Mouse (Mus musculus) layer of hippocampus, adult 8-10 months (tissue): ENCODE measurements around the gene Rpl10a. TPM values are rescaled to one million over a fixed set of nuclear protein-coding genes. Genes with fewer than 3 reads are reported as not detected.
A peak's percentile ranks its signal among the peaks of the same experiment; 100 is the strongest.
"Not testable (repeated sequence)": the region's sequence is repeated elsewhere in the genome, so short reads cannot be mapped to it uniquely, and the experiment has no call there.

Experiments
- DNase-seq, 2 experiments: peaks; one replicate each; pipeline ENCODE4 v3.0.0; 2022; ENCODE audit warnings: low spot score in 2 of 2
- total RNA-seq, 4 experiments: library from RNA; stranded (reverse); gene quantifications; 2 replicates each; pipeline ENCODE4 v1.2.4; 2022

The Rpl10a gene
- total RNA-seq, 4 experiments from 2014 or later, result 309 to 406 (median 361) TPM

DNA sequence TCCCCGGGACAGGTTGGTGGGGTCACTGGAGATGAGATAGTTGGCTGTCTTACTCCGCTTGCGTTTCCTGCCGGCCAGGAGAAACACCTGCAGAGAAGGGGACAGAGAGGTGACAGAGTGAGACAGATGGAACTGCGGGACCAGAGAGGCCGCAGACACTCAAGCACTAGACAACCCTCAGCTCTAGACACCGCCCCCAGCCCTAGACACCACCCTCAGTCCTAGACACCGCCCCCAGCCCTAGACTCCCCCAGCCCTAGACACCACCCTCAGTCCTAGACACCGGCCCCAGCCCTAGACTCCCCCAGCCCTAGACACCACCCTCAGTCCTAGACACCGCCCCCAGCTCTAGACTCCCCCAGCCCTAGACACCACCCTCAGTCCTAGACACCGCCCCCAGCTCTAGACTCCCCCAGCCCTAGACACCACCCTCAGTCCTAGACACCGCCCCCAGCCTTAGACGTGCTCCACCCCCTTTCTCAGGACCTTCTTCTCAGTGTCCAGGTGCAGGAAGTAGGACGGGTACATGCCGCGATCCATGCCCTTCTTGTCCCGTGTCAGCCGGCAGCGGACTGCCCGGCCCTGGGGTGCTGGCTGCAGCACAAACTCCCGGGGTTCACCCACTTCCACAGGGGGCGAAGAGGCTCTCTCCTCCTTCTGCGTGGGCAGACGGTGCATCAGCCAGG, 30.4 kb downstream of the Rpl10a start:
- not testable (repeated sequence) for DNase-seq

DNA sequence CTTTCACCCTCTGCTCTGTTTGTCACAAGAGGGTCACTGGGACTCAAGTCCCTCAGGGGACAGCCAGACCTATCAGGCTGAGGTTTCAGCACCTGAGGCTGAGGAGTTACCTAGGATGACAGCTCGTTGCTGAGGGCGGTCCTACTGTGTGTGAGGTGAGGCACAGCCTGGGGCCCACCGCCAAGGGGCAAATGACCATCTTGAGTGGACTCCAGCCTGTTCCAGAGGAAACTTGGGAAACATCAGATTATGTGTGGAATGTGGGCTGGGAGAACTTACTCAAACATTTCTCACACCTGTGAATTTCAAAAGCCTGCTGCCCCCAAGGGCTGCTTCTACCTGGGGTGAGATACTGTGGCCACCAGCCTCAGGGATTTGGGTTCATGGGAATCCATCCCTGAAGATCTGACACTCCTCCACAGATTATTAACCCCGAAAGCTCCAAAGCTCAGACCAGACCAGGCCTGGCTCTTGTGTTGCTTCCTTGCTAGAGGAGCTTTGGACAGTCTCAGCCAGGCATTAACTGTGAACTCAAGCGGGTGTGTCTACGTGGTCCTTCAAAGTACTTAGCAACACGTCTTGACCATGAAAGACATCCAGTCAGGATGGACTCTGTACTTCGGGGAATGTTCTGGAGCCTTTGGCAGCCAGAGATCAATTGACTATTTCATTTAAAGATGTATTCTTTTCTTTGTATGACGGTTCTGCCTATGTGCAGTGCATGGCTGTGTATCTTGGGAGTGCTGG, 32.4 kb downstream of the Rpl10a start:
- no peak for DNase-seq

DNA sequence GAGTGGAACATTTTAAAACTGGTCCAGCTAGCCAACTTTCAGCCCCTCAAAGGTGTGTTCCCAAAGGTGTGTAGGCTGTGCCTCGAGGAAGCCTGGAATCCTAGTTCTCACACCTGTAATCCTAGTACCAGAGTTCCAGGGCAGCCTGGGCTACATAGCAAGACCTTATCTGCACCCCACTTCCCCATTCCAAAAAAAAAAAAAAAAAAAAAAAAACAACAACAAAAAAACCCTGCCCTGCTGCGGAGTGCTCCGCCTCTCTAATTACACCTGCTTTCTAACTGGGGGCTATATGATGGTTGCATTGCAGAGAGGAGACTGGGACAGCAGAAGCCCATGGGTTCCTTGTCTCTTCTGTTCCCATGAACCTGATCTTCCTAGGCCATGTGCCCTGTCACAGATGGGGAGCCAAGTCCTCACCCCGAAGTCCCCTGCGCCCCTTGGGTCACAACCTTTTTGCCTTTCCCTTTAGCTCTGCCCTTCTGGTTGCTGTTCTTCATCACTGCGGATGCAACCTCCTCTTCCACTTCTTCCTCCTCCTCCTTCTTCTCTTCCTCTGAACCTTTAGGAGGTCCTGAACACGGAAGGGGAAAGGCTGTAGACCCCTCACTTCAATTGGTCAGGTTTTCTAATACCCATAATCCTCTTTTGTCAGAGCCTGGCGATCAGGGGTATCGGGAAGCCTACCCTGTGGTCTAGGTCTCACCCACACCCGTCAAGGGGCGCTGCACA, 33.8 kb downstream of the Rpl10a start:
- DNase-seq, result no peak

DNA sequence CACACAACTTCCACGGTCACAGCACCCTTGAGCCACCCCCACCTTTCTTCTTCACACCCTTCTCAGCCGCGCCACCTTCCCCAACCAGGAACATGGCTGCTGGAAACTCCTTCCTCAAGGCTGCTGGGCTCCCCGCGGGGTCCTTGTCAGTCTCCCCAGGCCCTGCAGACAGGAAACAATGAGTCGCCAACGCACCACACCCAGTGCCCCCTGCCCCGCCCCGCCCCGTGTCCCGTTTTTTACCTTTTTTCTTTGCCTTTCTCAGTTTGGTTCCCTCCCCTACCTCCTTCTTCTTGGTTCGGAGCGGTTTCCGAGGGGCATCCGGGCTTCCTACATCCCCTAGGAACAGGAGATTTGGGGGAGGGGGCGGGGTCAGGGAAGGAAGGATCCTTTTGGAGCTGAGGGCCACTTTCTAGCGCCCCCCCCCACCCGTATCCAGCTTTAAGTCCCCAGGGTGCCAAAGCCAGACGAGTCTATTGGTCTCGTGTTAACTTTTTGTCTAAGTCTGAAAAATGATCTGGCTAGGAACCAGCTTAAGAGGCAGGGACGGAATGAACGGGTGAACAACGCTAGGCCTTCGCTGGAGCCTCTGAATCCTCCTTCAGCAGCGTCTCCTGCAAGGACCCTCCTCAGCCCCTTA, 34.5 kb downstream of the Rpl10a start:
- no peak for DNase-seq

DNA sequence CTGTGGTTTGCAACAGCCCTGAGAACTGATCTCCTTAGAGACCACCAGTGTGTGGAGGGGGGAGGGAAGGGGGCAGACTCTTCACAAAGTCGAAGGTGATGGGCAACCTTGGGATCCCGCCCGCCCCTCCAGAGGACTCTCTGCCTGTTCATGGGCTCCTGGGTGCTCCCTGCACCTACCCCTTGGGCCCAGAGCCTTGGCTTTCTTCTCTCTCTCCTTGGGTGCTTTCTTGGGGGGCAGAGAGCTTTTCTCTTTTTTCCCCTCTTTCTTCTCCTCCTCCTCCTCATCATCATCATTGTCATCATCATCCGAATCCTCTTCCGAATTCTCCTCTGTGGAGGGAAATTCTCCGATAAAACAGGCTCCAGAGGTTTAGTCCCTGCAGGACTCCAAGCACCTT, 35.2 kb downstream of the Rpl10a start:
- no peak for DNase-seq

DNA sequence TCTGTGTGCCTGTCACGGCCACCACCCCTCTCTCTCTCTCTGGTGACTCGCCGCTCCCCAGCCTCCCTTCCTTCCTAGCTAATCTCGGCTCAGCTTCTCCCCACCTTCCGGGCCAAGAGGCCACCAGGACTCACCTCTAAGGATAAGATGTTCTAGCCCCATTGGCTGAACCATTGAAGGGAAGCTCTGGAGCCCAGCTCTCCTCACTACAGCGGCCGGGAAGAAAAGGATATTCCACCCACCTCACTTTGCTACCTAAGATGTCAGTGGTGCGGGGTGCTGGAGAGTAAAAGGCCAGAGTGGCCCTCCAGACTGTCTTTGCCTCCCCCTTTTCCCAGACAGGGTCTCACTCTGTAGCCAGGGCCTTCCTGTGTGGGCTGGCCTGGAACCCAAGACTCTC, 36.9 kb downstream of the Rpl10a start, which contains the start of gene Tulp1:
Gene Tulp1 (minus strand): TSS at position 101 of the 400 bp plus-strand sequence.
- DNase-seq, result no peak

DNA sequence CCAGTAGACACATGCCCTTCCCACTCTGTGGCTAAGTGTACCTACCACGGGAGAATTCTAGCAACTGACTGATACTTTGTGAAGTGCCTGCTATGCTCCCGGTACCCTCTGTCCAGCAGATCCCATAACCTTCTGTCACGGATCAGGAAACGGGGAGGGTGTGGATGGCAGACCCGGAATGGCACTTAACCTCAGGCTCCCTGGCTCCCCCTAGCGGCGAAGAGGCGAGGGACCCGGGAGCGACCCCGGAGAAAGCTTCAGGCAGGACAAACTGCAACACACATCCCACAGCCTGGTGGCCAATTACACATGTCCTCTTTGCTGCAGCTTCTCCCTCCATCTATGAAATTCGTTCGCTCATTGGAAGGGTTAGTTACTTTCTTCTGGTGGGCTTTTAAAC, 40.2 kb downstream of the Rpl10a start:
- DNase-seq, result peak in 1 of 2 experiments; percentile 59

DNA sequence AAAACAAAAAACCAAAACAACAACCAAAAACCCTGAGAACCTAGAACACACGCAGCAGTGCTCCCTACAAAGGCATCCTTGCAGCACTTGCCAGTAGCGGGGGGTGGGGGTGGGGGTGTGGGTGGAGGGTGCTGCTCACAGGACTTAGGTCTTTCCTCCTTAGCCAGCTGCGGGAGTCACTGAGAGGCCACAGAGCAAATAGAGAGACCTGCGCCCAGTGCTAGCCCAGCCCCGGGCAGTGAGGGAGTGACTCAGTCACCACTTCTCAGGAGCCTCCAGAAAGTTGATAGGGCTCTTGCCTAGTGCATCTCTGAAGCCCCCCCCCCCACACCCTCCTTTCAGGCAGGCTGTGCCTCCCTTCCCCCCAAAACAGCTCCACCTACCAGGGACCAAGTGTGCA, 40.8 kb downstream of the Rpl10a start:
- DNase-seq, result no peak

DNA sequence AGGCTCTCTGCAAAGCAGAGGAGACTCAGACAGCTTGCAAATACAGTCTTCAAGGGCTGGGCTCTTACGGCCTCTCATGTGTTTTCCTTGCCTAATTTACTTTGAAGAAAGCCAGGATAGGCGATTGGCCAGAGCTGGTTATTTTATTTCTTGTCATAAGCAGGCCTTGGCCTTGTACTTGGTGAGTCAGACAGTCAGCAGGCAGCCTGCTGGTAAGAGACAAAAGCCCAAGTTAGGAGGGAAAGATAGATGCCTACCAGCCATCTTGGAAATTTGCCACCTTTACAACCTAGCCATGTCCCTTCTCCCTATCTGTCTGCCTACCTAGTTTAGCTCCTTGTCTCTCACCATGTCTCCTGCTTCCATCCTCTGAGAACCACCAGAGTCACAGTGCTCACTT, 43.0 kb downstream of the Rpl10a start:
- DNase-seq, result no peak

DNA sequence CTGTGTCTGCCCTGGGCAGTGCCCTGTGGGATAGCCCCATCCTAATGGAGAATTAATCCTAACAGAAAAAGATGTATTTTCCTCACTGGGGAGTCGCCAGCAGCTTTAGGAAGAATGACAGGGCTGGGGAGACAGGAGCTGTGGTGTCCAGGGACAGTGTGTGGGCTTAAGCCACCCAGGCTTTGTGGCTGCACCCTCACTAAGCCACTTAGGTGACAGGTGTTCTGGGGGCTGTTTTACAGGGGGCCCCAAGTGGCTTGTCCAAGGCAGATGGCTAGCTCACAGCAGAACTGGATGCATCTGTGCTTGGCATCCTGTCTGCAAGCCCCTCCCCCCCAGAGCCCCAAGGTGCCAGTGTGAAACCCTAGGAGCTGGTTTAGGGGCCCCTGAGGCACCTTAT, 43.7 kb downstream of the Rpl10a start:
- no peak for DNase-seq

DNA sequence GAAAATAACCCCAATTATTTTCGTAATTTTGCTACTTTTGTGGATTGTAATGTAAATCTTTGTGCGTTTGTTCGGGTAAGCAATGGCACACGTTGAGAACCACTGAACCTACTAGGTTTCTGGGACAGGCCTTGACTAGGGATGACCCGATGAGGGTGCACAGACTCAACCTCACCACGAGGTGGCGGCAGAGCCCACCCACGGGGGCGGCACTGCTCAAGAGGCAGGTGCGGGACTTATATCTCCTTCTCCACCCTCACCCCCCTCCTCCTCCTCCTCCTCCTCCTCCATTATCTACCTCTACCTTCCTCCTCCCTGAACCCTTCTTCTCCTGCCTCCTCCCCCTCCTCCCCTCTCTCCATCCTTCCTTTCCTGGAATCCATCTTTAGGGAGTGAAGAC, 45.5 kb downstream of the Rpl10a start:
- no peak for DNase-seq

DNA sequence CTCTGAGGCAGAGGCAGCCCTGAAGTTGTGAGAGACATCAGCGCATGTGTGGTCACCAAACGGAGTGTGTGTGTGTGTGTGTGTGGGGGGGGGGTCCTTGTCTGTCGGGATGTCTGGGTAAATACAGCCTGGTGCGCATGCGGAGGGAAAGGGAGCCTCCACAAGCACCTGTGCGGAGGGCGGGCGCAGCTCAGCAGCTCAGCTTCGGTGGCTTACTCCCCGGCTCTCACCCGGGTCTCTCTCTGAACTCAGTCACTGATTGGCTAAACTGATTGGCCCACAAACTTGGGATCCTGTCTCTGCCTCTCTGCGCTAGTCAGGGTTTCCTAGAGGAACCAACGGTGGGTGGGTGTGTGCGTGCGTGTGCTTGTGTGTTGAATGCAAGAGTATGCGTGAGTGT, 46.2 kb downstream of the Rpl10a start:
- DNase-seq, result no peak

DNA sequence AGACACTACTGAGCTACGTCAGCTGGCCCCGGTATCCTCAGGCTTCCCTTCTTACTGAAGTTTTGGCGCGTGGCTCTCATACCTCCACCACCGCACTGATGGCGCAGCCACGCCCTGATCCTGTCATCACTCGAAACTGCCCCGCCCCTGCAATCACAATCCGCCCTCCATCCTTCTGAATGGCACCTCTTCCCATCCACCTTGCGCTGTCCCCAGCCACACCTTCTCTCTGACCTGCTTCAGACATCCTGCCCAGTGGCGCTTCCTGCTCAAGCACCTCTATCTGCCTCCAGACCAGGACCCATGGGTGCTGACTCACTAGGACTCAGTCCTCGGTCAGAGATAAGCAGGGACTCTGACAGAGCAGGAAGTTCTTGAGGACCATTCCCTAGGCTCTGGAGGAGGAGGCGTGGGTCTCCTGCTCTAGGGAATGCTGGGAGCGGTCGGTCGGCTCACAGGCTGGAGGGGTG, 47.4 kb downstream of the Rpl10a start:
- no peak for DNase-seq

DNA sequence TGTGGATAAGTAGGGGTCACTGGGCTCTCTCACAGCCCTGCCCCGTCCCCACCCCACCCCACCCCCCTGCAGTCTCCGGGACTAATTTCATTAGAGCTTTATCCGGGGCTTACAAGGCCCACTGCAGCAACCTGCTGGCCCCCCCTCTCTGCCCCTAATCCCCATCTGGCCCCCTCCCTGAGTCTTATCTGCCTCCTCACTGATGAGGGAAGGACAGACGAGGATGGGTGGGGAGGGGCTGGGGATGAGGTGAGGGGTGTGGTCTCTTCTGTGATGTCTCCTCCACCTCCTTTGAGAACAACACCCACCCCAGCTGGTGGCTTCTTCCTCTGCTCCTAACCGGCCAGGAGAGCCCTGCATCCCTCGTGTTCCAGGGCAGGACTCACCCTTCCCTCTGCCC, 52.0 kb downstream of the Rpl10a start:
- DNase-seq, result no peak

Other genes starting within 250 kb of the Rpl10a start
- gene Tcp11, start 247.8 kb upstream of the Rpl10a start, total RNA-seq, result 1 to 10 TPM in 1 of 4 experiments, under 1 TPM in 3; 0.97 to 2.2 (median 0.99) TPM
- gene Scube3, start 186.3 kb upstream of the Rpl10a start, total RNA-seq, result 1 to 10 TPM; 1.1 to 1.3 (median 1.2) TPM
- gene Zfp523, start 151.3 kb upstream of the Rpl10a start, total RNA-seq, result 100 to 1,000 TPM in 2 of 4 experiments, 10 to 100 TPM in 2; 91.9 to 107 (median 101) TPM
- gene Def6, start 120.7 kb upstream of the Rpl10a start, total RNA-seq, result 1 to 10 TPM; 2.9 to 6.5 (median 3.5) TPM
- gene Ppard, start 95.8 kb upstream of the Rpl10a start, total RNA-seq, result 10 to 100 TPM; 24.5 to 27.5 (median 26.7) TPM
- gene Fance, start 15.0 kb upstream of the Rpl10a start, total RNA-seq, result 10 to 100 TPM; 31.8 to 42.1 (median 34.9) TPM
- gene Tead3, start 22.3 kb downstream of the Rpl10a start, total RNA-seq, result 1 to 10 TPM; 2.6 to 6.5 (median 4.6) TPM
- gene Tulp1, start 36.8 kb downstream of the Rpl10a start, total RNA-seq, result 1 to 10 TPM in 1 of 4 experiments, not detected in 3; 1.2 TPM
- 10 to 100 TPM; 70.6 to 79.4 (median 72.7) TPM for gene Fkbp5, start 189.1 kb downstream of the Rpl10a start, total RNA-seq
- not detected for gene Armc12, start 202.3 kb downstream of the Rpl10a start, total RNA-seq
- gene Clpsl2, start 220.9 kb downstream of the Rpl10a start, total RNA-seq, result not detected
- not detected for gene Clps, start 232.3 kb downstream of the Rpl10a start, total RNA-seq
- 1 to 10 TPM; 3.5 to 5.3 (median 4.2) TPM for gene Lhfpl5, start 247.2 kb downstream of the Rpl10a start, total RNA-seq